Mouse (Mus musculus): ENCODE measurements at regions not wholly inside any gene's neighbourhood (a gene's known extent, or its start where the extent isn't known, plus 50 kb on each side); places are given as distances from the start of the nearest gene placed in this dataset.

DNA sequence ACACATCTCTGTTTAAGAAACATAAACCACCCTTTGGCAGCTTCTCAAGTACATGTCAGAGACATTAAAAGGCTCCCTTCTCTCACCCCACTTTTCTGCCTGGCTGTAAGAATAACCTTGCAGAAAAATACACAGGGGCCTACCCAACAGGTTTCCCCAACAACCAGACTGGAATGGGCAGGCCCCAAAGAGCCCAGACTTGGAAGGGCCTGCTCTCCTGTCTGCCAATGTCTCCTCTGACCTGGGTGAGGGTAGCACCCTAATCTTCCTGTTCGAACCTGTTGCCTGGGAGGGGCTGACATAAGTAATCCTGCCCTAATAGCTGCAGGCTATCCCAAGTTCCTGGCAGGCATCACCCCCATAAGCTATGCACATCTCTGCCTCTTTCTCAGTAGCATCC, 304.5 kb downstream of the Gm826 start:
- TF ChIP-seq PAX5 (IDR thresholded peaks at IDR 0.05; ENCODE audit: low read length) (no peak), EP300 (IDR thresholded peaks at IDR 0.05; ENCODE audit: low read length) (no peak), ZC3H11A (IDR thresholded peaks at IDR 0.05; ENCODE audit: low read depth, low read length) (no peak), POLR2A (IDR thresholded peaks at IDR 0.05; ENCODE audit: low read depth, low read length) (no peak)
